Mouse (Mus musculus) lung, postnatal 10 days (tissue): ENCODE measurements at regions not wholly inside any gene's neighbourhood (a gene's known extent, or its start where the extent isn't known, plus 50 kb on each side); places are given as distances from the start of the nearest gene placed in this dataset.
"Not testable (repeated sequence)": the region's sequence is repeated elsewhere in the genome, so short reads cannot be mapped to it uniquely, and the experiment has no call there.

Source experiments
- DNase-seq: peaks from one replicate; pipeline ENCODE4 v3.0.0; 2021

GRCm38 (mm10) chr15:43581246-43581645 lies 3447.1 kb downstream of the 9330182O14Rik start:
- no peak for DNase-seq

GRCm38 (mm10) chr15:43585751-43586150 lies 3451.6 kb downstream of the 9330182O14Rik start:
- DNase-seq = no peak

- DNase-seq = no peak
Measured at GRCm38 (mm10) chr15:43588021-43588420, 3453.9 kb downstream of the 9330182O14Rik start.

- no peak for DNase-seq
Measured at GRCm38 (mm10) chr15:43607700-43608099, 3473.5 kb downstream of the 9330182O14Rik start.

- no peak for DNase-seq
Measured at GRCm38 (mm10) chr15:43609901-43610300, 3475.7 kb downstream of the 9330182O14Rik start.

GRCm38 (mm10) chr15:43614004-43614661 lies 3480.0 kb downstream of the 9330182O14Rik start:
- no peak for DNase-seq

- no peak for DNase-seq
Measured at GRCm38 (mm10) chr15:43615727-43616126, 3481.6 kb downstream of the 9330182O14Rik start.

GRCm38 (mm10) chr15:43624431-43624965 lies 3490.3 kb downstream of the 9330182O14Rik start:
- DNase-seq = peak; percentile 17

- DNase-seq = no peak
Measured at GRCm38 (mm10) chr15:43625021-43625510, 3490.9 kb downstream of the 9330182O14Rik start.

- DNase-seq = no peak
Measured at GRCm38 (mm10) chr15:43650818-43651500, 3516.8 kb downstream of the 9330182O14Rik start.

- no peak for DNase-seq
Measured at GRCm38 (mm10) chr15:43663648-43664047, 3529.5 kb downstream of the 9330182O14Rik start.

GRCm38 (mm10) chr15:43678844-43679243 lies 3544.7 kb downstream of the 9330182O14Rik start:
- peak; percentile 2 for DNase-seq

GRCm38 (mm10) chr15:43682176-43682575 lies 3548.0 kb downstream of the 9330182O14Rik start:
- no peak for DNase-seq

GRCm38 (mm10) chr15:43691998-43692397 lies 3557.8 kb downstream of the 9330182O14Rik start:
- not testable (repeated sequence) for DNase-seq

- no peak for DNase-seq
Measured at GRCm38 (mm10) chr15:43695451-43695850, 3561.3 kb downstream of the 9330182O14Rik start.

GRCm38 (mm10) chr15:43717035-43717434 lies 3582.9 kb downstream of the 9330182O14Rik start:
- DNase-seq = no peak

GRCm38 (mm10) chr15:43717559-43717958 lies 3583.4 kb downstream of the 9330182O14Rik start:
- DNase-seq = no peak

- no peak for DNase-seq
Measured at GRCm38 (mm10) chr15:43720916-43721315, 3586.8 kb downstream of the 9330182O14Rik start.

GRCm38 (mm10) chr15:43735697-43736096 lies 3601.5 kb downstream of the 9330182O14Rik start:
- peak; percentile 8 for DNase-seq

GRCm38 (mm10) chr15:43758256-43758655 lies 3624.1 kb downstream of the 9330182O14Rik start:
- peak; percentile 29 for DNase-seq

GRCm38 (mm10) chr15:43764606-43765005 lies 3630.4 kb downstream of the 9330182O14Rik start:
- DNase-seq = no peak

- DNase-seq = peak; percentile 22
Measured at GRCm38 (mm10) chr15:43772718-43773117, 3638.6 kb downstream of the 9330182O14Rik start.

GRCm38 (mm10) chr15:43782126-43782632 lies 3648.0 kb downstream of the 9330182O14Rik start:
- not testable (repeated sequence) for DNase-seq

GRCm38 (mm10) chr15:43784171-43784570 lies 3650.0 kb downstream of the 9330182O14Rik start:
- DNase-seq = no peak
